Mouse (Mus musculus): ENCODE measurements around the gene Rasgrp3.

DNA sequence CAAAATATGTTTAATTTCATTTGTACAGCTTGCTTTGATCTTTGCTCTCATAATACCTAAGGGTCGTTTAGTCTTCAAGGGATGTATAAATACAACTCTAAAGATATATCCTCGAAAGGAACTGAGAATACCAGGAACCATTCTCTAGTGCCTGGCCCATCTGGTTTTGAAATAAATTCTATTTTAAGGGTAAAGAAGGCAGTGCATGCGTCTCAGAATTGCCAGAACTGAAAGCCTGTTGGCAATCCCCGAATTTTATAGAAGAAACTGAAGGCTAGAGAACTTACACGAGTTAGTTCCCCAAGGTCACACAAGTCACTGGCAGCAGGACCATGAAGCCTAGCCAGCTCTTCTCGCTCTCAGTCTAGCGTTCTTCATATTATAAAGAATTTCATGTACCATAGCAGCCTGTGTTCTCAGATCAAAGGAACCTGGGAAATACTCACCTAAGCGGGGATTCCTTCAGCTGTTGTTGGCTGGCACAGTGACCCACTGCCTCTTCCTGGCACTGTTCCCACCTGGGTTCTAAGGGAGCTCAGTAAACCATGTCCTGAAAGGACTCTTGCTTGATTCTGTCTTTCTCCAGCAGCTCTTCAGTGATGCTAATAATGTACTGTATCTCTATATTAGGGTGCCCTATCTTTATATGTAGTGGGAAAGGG lies 83.7 kb downstream of the Rasgrp3 start:
- TF ChIP-seq MAFK (IDR thresholded peaks at IDR 0.05; ENCODE audit: insufficient read depth, low read depth, low read length) (no peak), HCFC1 (IDR thresholded peaks at IDR 0.05; ENCODE audit: borderline replicate concordance, insufficient read depth, low read length) (no peak), ZC3H11A (IDR thresholded peaks at IDR 0.05; ENCODE audit: borderline replicate concordance, low read depth, low read length) (no peak), ZNF384 (IDR thresholded peaks at IDR 0.05; ENCODE audit: low read depth, low read length) (no peak), CHD2 (IDR thresholded peaks at IDR 0.05; ENCODE audit: low read depth, low read length) (no peak)
